Mouse (Mus musculus) lung, adult 2 months (tissue): ENCODE results near the gene Ifna7. TPM values are rescaled to one million over a fixed set of nuclear protein-coding genes. Genes with fewer than 3 reads are reported as not detected.

Source experiments
- DNase-seq: peaks from one replicate; pipeline ENCODE4 v3.0.0; 2022
- H3K4me1 ChIP-seq: fragments of 200-500 bp; 2 replicates; pipeline ENCODE4 v1.6.1; 2011; ENCODE audit warnings: low read length; ENCODE audit not compliant: control insufficient read depth, insufficient read depth
- H3K4me3 ChIP-seq: fragments of 200-500 bp; replicated peaks from 2 replicates; pipeline ENCODE3; 2011; ENCODE audit warnings: low read depth, mild to moderate bottlenecking, control low read depth, low read length; ENCODE audit errors: extremely low read depth
- CTCF ChIP-seq: fragments of 200-500 bp; IDR thresholded peaks from 2 replicates; pipeline ENCODE4 v1.5.1; 2011; ENCODE audit warnings: mild to moderate bottlenecking, low read length, control low read depth; ENCODE audit not compliant: insufficient read depth
- POLR2A ChIP-seq: fragments of 200-500 bp; IDR thresholded peaks from 2 replicates; pipeline ENCODE4 v1.6.1; 2011; ENCODE audit warnings: low read depth, mild to moderate bottlenecking, control low read depth, low read length, borderline replicate concordance; ENCODE audit errors: extremely low read depth
- WGBS: fragments of 180-500 bp; shearing (Covaris S2); methylation state at CpG from one replicate; pipeline ENCODE4 v1.1.7; 2018; 5-methylcytosine and 5-hydroxymethylcytosine counted together
- polyA plus RNA-seq: library from polyadenylated mRNA; depleted of rRNA; stranded (reverse); fragments of >200 nt; gene quantifications from 2 replicates; pipeline ENCODE4 v1.2.3, GENCODE M21; 2012; rRNA removed

The Ifna7 gene
- polyA plus RNA-seq, 1 experiment, result not detected

DNA sequence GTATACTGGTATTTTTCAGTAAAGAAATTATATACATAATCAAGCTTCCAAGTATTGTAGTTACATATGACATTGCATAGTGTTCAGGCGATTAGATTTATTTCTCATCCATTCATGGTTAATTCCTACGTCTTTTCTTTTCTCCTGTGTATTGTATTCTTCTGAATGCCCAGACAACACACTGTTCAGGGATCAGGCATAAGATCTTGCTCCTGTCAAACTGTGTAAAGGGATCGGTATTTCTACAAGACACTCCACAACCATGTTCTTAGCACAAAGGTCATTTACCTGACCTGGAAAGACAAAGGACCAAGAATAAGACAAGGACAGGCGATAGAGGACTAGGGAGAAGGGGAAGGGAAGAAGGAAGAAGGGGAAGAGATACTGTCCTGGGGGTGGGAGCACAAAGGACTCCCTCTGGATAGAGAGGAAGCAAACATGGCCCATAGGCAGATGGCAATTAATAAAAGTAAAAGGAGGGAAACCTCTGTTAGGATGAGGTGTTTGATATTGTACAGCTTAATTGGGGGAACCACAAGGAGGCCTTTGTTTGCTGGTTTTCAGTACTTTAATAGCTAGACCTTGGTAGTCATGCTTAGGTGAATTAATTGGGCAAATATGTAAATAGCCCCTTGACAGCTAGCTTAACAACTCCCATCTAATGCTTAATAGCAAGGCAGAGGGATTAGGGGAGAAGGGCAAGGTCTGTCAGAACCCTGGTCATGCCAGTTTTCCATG, 35.2 kb downstream of the Ifna7 start:
- Histone ChIP-seq H3K4me3 (no peak overlapping the region), H3K4me1 (no peaks in the 10 kb centered on the region)
- WGBS, result 64% methylated on average over 4 of the region's 4 CpGs
- no peak for DNase-seq
- TF ChIP-seq POLR2A (no peak), CTCF (no peak)

DNA sequence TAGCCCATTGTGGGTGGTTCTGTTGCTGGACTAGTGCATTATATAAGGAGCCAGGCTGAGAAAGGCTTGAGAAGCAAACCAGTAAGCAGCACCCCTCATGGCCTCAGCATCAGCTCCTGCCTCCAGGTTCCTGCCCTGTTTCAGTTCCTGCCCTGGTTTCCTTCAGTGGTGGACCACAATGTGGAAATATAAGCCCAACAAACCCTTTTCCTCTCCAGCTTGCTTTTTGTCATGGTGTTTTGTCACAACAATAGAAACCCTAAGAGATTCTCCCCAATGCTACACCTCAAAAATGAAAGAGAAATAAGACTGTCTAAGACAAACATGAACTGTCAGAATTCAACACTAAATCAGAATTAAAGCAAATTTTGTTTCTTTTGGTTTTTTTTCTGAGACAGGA, 43.2 kb downstream of the Ifna7 start:
- DNase-seq, result no peak

DNA sequence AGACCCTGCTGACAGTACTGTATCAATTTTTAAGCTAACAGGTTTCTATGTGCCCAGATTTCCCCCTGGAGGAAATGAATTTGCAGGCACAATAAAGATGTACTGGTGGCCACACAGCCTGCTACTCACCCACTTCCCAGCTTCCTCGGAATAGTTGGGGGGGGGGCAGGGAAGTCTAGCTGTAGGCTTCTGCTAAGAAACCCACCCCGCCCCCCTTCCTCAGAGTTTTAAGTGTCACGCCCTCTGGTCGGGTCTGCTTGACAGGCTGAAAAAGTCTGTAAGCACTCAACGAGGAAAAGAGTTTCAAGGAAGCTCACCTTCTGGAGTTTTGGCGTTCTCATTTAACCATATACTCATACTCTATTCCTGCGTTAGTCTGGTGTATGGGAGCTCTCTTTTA, 47.3 kb downstream of the Ifna7 start:
- WGBS, result 15% methylated on average over 7 of the region's 7 CpGs
- DNase-seq, result no peak
- no peak for TF ChIP-seq POLR2A
- TF ChIP-seq CTCF, result no peak
- no peaks in the 10 kb centered on the region; the same call in 1 of the 2 replicates for H3K4me1 ChIP-seq
- H3K4me3 ChIP-seq, result no peak overlapping the region

More for the DNA sequence above, 43.2 kb downstream of the Ifna7 start:
- no peak for TF ChIP-seq CTCF
- no peak for TF ChIP-seq POLR2A
- Histone ChIP-seq H3K4me3 (no peak overlapping the region), H3K4me1 (no peaks in the 10 kb centered on the region)

DNA sequence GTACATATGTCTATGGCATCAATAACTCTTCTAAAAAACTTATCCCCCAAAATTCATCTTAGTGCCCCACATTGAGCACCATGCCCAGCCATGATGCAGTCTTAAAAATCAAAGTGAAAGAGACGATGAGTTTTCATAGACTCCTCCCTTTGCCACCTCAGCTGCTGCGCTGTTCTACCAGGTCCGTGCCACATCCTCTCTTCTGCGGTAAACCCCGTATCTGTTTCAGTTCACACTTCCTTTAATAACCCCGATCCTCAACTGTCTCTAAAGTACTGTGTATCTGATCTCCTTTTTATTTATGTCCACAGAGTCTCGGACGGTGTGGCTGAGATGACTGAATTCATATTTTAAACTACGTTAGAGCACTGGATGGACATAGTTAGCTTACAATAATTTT, 48.6 kb downstream of the Ifna7 start:
- DNase-seq, result no peak
- Histone ChIP-seq H3K4me1 (no peaks in the 10 kb centered on the region; the same call in 1 of the 2 replicates), H3K4me3 (no peak overlapping the region)
- WGBS, result 54% methylated on average over 9 of the region's 9 CpGs
- TF ChIP-seq CTCF (no peak), POLR2A (no peak)

DNA sequence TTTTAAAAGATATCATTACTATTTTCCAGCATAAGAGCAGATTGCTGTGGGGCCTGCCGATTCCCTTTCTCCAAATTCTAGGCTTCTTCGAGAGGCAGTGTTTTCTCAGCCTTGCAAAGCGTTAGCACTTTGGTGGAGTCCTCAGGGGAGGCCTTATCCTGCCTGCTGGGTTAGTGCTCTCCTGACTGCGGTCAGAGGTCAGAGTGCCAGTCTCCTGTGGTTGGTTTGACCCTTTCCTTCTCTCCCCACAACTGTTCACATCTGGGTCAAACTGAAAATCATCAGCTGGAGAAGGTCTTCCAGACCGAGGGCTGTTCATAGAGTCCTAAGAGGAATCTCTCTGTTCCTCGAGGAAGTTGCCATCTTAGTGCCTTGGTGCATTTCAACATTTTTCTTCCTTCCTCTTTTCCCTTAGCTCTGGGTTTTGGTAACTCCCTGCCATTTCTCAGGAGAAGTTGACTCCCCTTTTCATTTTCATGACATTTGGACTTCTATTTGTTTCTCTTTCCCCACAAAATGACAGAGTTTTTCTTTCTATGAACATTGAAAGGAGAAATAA, 49.1 kb downstream of the Ifna7 start:
- DNase-seq, result no peak
- no peak for TF ChIP-seq CTCF
- TF ChIP-seq POLR2A, result no peak
- 46% methylated on average over 6 of the region's 6 CpGs for WGBS
- no peaks in the 10 kb centered on the region; the same call in 1 of the 2 replicates for H3K4me1 ChIP-seq
- H3K4me3 ChIP-seq, result no peak overlapping the region

Other genes starting within 250 kb of the Ifna7 start
- gene Ifna14, start 244.4 kb upstream of the Ifna7 start, polyA plus RNA-seq, result not detected in 2 replicates
- not detected in 2 replicates for gene Ifna9, start 223.8 kb upstream of the Ifna7 start, polyA plus RNA-seq
- gene Ifna12, start 212.9 kb upstream of the Ifna7 start, polyA plus RNA-seq, result not detected in 2 replicates
- not detected in 2 replicates for gene C87499, start 181.8 kb upstream of the Ifna7 start, polyA plus RNA-seq
- not detected in 2 replicates for gene Ifna13, start 171.8 kb upstream of the Ifna7 start, polyA plus RNA-seq
- not detected in 2 replicates for gene Ifna16, start 139.3 kb upstream of the Ifna7 start, polyA plus RNA-seq
- not detected in 2 replicates for gene Ifna2, start 132.3 kb upstream of the Ifna7 start, polyA plus RNA-seq
- not detected in 2 replicates for gene Ifnab, start 124.9 kb upstream of the Ifna7 start, polyA plus RNA-seq
- gene Gm26566, start 94.4 kb upstream of the Ifna7 start, polyA plus RNA-seq, result 0.19 and 0.33 TPM in 2 replicates
- 19.6 and 19.7 TPM in 2 replicates for gene Klhl9, start 93.8 kb upstream of the Ifna7 start, polyA plus RNA-seq
- not detected in 2 replicates for gene Gm13271, start 61.4 kb upstream of the Ifna7 start, polyA plus RNA-seq
- gene Gm13283, start 56.1 kb upstream of the Ifna7 start, polyA plus RNA-seq, result not detected in 2 replicates
- gene Gm13290, start 42.4 kb upstream of the Ifna7 start, polyA plus RNA-seq, result not detected in 2 replicates
- not detected in 2 replicates for gene Gm13289, start 39.3 kb upstream of the Ifna7 start, polyA plus RNA-seq
- not detected in 2 replicates for gene Gm13272, start 36.4 kb upstream of the Ifna7 start, polyA plus RNA-seq
- gene Ifnz, start 34.1 kb upstream of the Ifna7 start, polyA plus RNA-seq, result not detected in 2 replicates
- gene Gm13276, start 30.5 kb upstream of the Ifna7 start, polyA plus RNA-seq, result not detected in 2 replicates
- gene Gm13277, start 27.6 kb upstream of the Ifna7 start, polyA plus RNA-seq, result not detected in 2 replicates
- gene Gm13278, start 24.7 kb upstream of the Ifna7 start, polyA plus RNA-seq, result not detected in 2 replicates
- gene Gm13275, start 21.7 kb upstream of the Ifna7 start, polyA plus RNA-seq, result not detected in 2 replicates
- not detected in 2 replicates for gene Gm13279, start 18.8 kb upstream of the Ifna7 start, polyA plus RNA-seq
- not detected in 2 replicates for gene Gm13285, start 16.6 kb upstream of the Ifna7 start, polyA plus RNA-seq
- gene Gm13287, start 13.0 kb upstream of the Ifna7 start, polyA plus RNA-seq, result not detected in 2 replicates
- not detected in 2 replicates for gene Gm13288, start 10.7 kb upstream of the Ifna7 start, polyA plus RNA-seq
- gene Ifna11, start 3.7 kb downstream of the Ifna7 start, polyA plus RNA-seq, result not detected in 2 replicates
- not detected in 2 replicates for gene Ifna6, start 11.2 kb downstream of the Ifna7 start, polyA plus RNA-seq
- not detected in 2 replicates for gene Ifna5, start 19.3 kb downstream of the Ifna7 start, polyA plus RNA-seq
- not detected in 2 replicates for gene Ifna4, start 25.6 kb downstream of the Ifna7 start, polyA plus RNA-seq
- not detected in 2 replicates for gene Ifna1, start 33.9 kb downstream of the Ifna7 start, polyA plus RNA-seq
- not detected in 2 replicates for gene Ifne, start 64.0 kb downstream of the Ifna7 start, polyA plus RNA-seq